Comparison of ENCODE assay signal across 16 mouse cellular contexts in the genomic region with DNA sequence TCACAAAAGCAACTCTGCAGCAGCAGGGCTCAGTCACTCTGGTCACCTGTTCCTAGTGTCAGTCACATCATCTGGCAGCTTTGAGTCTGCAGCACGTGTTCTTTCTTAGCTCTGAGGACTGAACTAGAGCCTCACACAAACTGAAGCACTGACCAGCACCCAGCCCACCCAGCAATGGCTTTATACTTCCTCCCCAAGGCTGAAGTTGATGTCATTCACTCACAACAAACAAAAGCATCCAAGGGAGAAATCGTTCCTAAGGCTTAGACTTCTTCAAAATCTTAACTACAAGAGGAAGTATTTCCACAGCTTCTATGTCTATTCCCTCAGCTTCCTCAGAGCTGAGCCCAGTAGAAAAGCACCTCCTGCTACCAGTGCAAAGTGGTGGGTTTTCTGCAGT. TPM values are rescaled to one million over a fixed set of nuclear protein-coding genes. Genes with fewer than 3 reads are reported as not detected.
"Had no signal": no experiment of that assay in that cellular context is flagged by ENCODE, and none has a peak within 500 bp of the region (broad histone marks: within the 10 kb centered on the region; RNA-seq: fewer than 3 reads in every experiment).

No protein-coding gene starts in this region.

- H3K9me3 ChIP-seq: limb, embryonic 13.5 days; lung, embryonic 15.5 days; midbrain, embryonic 10.5 days; stomach, embryonic 15.5 days had no signal

- H3K4me2 ChIP-seq: limb, embryonic 13.5 days; lung, embryonic 15.5 days; stomach, embryonic 15.5 days had no signal

- H3K9ac ChIP-seq: limb, embryonic 13.5 days; lung, embryonic 15.5 days; stomach, embryonic 15.5 days had no signal

- H3K4me3 ChIP-seq: layer of hippocampus, adult 2 months; limb, embryonic 13.5 days; lung, embryonic 15.5 days; midbrain, embryonic 10.5 days; stomach, embryonic 15.5 days had no signal

- ATAC-seq: inflammation-experienced regulatory T-cells, adult 6 months; intestine, postnatal 0 days; midbrain, embryonic 16.5 days had no signal

- H3K36me3 ChIP-seq: limb, embryonic 13.5 days; lung, embryonic 15.5 days; midbrain, embryonic 10.5 days; stomach, embryonic 15.5 days had no signal

- H3K27ac ChIP-seq: kidney, postnatal 0 days; layer of hippocampus, adult 2 months; limb, embryonic 13.5 days; lung, embryonic 15.5 days; midbrain, embryonic 10.5 days; stomach, embryonic 15.5 days had no signal

- DNase-seq: kidney, adult 9 months; kidney, postnatal 36 days; left cerebral cortex, postnatal 4 days; right cerebral cortex, postnatal 14 days; thymus, adult 2 months; thymus, postnatal 25 days had no signal

- H3K27me3 ChIP-seq: limb, embryonic 13.5 days; lung, embryonic 15.5 days; stomach, embryonic 15.5 days had no signal

RNA-seq across cellular contexts. Expression of gene Tsku, which starts 32.8 kb away (rescaled TPM):
- total RNA-seq: megakaryocyte progenitor cell, adult 5-6 weeks had no signal
- polyA plus RNA-seq: inflammation-experienced regulatory T-cells, adult 6 months had no signal
